Mouse (Mus musculus): Measurements from ENCODE around the gene Tcerg1l.

The Tcerg1l gene

DNA sequence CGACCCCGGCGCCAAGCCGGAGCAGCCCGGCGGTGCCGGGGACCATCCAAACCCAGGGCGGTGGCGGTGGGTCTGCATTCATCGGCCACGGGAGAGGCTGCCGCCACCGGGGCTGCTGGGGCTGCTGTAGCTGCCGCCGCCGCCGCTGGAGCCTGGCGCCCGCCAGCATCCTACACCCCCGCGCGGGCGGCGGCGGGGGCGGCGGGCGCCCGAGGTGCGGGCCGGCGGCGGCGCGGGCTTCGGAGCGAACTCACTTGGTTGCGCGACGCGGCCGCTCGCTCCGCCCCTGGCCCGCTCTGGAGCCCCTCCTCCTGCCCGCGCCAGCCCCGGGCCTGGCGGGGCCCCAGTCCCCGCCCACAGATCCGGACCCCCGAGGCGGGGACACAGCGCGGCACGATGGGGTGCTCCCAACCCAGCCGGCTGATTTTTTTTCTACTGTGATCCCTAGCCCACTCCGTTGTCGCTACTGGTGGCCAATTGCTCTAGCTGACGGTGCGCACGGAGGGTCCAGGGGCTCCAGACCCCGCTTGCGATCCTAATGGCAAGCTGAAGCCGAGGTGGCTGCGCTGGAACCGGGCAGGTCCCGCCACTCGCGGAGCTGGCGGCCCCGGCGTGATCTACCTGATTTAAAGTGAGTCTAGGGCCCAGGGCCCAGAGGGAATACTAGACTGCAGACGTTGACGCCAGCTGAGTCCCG lies at the start of gene Tcerg1l:
Gene Tcerg1l (minus strand): TSS at position 246 of the 697 bp plus-strand sequence.
- DNase-seq (ENCODE audit: low spot score in 2 of 2), result peak; percentile 28 to 36

- no peak for DNase-seq (ENCODE audit: low spot score in 2 of 2)
These were observed 44.6 kb upstream of the Tcerg1l start for GRCm38 (mm10) chr7:138442096-138442495.

- no peak for DNase-seq (ENCODE audit: low spot score in 2 of 2)
These were observed 35.0 kb upstream of the Tcerg1l start for GRCm38 (mm10) chr7:138432541-138432940.

DNA sequence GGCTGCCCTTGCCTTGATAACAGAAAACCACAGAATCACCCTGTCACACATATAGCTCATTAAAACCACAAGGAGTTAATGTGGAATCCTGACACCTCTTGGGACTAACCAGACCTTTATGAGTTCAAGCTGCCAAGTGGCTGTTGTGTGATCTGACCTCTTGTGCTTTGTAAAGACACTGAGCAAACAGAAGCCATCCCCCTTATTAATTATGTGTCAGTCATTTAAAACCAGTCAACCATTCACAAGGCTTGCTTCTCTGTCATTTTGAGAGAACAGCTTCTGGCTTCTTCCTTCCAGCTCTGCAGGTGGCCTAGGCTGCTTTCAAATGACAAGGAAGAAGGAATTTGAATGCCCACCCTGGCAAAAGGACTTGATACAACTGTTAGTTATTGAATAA lies 33.9 kb upstream of the Tcerg1l start:
- no peak for DNase-seq (ENCODE audit: low spot score in 2 of 2)

- DNase-seq (ENCODE audit: low spot score in 2 of 2), result no peak
These were observed 32.4 kb upstream of the Tcerg1l start for GRCm38 (mm10) chr7:138429916-138430315.

DNA sequence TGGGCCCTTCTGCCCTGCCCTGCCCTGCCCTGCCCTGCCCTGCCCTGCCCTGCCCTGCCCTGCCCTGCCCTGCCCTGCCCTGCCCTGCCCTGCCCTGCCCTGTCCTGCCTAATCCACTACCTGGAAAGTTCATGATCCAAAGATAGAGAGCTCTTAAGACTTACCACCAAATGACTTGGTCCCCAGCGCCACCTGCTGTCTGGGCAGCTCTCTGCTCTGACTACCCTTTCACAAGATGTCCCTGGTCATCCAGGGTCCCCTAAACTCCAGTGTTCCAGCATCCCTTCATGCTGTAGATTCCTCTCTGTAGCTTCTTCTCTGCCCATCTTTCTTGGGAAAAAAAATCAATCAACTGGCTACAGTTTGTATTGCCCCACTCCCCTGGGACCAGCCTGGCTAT lies 31.3 kb upstream of the Tcerg1l start:
- DNase-seq (ENCODE audit: low spot score in 2 of 2), result peak in 1 of 2 experiments; percentile 28

- no peak for DNase-seq (ENCODE audit: low spot score in 2 of 2)
These were observed 29.9 kb upstream of the Tcerg1l start for GRCm38 (mm10) chr7:138427441-138427840.

DNA sequence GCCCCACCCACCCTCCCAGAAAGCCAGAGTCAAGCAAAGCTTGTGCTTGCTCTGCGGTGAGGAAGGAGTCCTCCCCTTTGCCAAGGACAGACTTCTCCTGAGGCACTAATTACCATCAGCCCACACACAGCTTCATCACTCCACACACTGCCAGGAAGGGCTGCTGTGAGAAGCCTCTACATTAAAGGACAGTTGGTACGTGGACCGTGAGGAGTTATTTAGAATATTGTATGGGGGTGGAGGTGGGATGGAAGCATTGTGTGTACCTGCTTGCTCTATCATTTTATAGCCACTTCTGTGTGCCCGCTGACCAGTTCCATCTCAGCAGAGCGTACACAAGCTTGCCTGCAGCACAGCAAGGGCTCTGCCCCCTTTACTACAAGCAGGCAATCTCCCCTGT lies 16.0 kb upstream of the Tcerg1l start:
- no peak for DNase-seq (ENCODE audit: low spot score in 2 of 2)

DNA sequence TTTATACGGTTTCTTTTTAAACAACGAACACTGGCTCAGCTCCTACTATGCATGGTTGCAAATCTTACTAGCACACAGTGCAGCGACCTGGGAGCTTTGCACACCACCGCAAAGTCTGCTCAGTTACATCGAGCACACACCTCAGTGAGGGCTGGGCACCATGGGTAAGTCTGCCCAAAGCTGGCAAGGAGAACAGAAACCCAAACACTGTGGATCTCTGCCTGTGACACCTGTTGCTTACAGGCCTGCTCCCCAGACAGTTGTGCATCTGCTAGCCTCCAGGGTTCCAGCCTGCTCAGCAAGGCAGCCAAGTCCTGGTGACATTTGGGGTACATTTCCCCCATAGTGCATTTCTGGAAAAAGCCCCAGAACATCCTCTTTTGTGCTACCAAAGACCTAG lies 4.1 kb upstream of the Tcerg1l start:
- no peak for DNase-seq (ENCODE audit: low spot score in 2 of 2)

- DNase-seq (ENCODE audit: low spot score in 2 of 2), result no peak
These were observed 3.2 kb upstream of the Tcerg1l start for GRCm38 (mm10) chr7:138400506-138401272.

GRCm38 (mm10) chr7:138398182-138398793 lies 758 bp upstream of the Tcerg1l start:
- peak; percentile 90 to 91 for DNase-seq (ENCODE audit: low spot score in 2 of 2)

GRCm38 (mm10) chr7:138396863-138397484 lies 556 bp downstream of the Tcerg1l start:
- peak in 1 of 2 experiments; percentile 38 for DNase-seq (ENCODE audit: low spot score in 2 of 2)

DNA sequence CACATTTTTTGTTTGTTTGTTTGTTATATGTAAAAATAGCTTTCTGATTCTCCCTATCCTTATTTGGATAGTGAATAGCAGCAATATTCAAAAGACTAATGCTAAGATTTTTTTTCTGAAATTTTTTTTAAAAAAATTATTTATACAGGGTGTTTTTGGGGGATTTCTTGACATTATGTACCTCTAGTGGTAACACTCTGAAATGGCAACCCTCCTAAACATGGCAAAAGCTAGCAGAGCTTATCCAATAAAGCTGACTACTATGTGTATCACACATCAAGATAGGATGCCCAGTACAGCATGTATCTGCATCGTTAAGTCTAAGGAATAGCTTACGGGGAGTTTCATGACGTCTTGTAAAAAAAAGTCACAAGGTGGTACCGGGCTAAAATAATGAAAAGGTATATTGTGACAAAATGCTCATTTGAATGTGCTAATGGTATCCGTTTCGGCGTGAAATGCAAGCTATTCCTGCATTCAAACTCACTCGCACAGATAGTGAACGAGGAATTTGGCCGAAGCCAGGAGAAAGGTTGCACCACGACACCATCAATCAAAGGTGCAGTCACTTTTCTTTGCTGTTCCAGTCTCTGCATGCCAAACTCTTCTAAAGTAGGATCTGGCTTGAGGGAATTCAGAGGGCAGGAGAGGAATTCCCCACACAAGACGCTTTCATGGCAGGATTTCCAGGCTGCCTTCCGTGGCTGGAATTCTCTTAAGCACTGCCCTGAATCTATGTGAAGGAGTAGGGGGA lies 1.2 kb downstream of the Tcerg1l start:
- no peak for DNase-seq (ENCODE audit: low spot score in 2 of 2)

DNA sequence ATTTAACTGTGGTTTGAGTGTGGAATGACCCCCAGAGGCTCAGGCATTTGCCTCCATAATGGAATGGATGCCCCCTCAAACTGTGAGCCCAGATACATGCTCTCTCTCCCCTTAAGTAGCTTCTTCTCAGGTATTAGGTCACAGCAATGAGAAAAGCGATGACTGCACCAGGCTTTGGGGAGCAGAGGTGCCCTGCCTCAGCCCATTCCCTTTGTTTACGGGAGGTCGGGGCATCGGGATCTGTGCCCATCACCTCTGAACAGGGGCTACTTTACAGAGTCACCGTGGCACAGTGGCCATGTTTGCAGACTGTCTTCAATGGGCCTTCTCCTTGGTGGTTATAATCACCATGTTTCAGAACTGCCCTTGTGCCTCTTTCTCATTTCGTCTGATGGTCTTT lies 7.6 kb downstream of the Tcerg1l start:
- DNase-seq (ENCODE audit: low spot score in 2 of 2), result no peak

DNA sequence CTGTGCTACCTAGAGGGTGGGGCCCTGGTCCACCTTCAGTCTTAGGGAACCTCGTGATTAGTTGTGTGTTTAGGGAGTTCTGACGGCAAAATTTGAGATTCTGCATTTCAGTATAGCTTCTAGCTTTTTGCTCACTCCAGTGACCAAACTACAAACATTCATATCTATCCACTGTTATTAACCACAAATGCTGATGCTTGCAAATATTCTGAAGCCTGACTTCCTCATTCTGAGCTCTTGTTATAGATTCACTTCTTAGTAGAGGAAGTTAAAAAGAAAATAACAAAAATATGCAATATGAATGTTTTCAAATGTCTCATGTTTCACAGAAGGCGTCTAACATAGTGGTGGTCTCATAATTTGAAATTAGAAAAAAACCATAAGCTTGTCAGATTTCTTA lies 8.5 kb downstream of the Tcerg1l start:
- no peak for DNase-seq (ENCODE audit: low spot score in 2 of 2)

- DNase-seq (ENCODE audit: low spot score in 2 of 2), result no peak
These were observed 18.3 kb downstream of the Tcerg1l start for GRCm38 (mm10) chr7:138379221-138379620.

DNA sequence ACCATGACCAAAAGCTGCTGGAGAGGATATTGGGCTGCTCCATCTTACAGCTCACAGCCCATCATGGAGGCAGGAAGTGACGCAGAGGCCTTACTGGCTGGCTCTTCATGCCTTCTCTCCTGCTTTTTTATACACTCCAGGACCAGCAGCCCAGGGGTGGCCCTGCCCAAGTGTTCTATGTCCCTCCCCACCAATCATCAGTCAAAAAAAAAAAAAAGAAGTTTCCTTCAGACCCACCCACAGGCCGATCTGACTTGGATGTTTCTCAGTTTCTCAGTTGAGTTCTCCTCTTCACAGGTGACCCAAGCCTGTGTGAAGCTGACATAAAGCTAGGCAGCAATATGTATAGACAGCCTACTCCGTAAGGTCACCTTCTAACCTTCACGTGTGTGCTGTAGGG lies 19.0 kb downstream of the Tcerg1l start:
- DNase-seq (ENCODE audit: low spot score in 2 of 2), result no peak

DNA sequence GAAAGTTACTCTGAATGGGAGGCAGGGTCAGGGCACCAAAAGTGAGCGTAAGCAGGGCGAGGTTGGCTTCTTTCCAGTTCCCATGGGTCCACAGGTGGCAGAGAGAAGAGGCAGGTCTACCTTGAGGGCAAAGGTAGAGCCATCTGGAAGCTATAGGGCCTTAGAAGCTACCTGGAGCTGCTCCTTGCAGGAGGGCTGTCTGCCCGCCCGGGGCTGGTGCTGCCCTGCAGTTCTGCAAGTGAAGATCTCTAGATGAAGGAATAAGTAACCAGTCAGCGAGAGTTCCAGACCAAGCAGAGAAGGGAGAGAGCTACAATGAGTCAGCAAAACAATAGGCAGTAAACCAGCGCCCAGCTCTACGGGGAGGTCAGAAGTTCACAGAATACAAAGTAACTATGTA lies 22.0 kb downstream of the Tcerg1l start:
- no peak for DNase-seq (ENCODE audit: low spot score in 2 of 2)

DNA sequence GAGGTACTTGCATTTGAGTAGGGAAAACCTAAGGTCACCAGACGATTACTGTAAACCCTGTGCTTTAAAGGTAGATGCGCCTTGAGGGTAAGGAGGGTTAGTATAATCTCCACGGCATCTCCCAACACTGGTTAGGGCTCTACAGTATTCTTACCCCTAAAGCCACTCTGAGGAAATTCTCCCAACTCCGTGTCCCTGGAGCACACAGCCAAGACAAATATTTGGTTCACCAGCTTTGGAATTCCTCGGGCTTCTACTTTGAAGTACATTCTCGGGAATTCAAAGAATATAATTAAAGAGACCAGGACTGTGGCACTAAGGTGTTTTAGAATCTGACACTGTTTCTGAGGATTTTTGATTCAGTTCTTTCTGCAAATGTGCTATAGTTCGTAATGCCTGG lies 23.2 kb downstream of the Tcerg1l start:
- DNase-seq (ENCODE audit: low spot score in 2 of 2), result no peak

- DNase-seq (ENCODE audit: low spot score in 2 of 2), result no peak
These were observed 24.0 kb downstream of the Tcerg1l start for GRCm38 (mm10) chr7:138373530-138373929.

DNA sequence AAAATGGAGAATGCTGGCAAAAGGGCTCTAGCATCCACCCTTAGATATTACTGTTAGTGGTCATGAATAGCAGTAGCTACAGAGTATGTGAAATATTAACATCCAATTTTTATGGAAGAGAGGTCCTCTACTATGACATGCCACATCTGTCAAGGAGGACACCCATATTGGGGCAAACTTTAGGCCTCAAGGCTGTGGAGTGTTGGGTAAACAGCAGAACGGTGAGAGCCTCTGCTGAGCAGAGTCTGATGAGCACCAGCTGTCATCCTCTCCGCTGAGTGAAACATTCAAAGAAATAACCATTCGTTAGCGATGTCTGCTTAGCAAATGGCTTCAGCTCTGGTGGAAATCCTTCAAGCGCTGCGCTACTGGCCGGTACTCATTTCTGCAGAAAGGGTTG lies 30.0 kb downstream of the Tcerg1l start:
- no peak for DNase-seq (ENCODE audit: low spot score in 2 of 2)

DNA sequence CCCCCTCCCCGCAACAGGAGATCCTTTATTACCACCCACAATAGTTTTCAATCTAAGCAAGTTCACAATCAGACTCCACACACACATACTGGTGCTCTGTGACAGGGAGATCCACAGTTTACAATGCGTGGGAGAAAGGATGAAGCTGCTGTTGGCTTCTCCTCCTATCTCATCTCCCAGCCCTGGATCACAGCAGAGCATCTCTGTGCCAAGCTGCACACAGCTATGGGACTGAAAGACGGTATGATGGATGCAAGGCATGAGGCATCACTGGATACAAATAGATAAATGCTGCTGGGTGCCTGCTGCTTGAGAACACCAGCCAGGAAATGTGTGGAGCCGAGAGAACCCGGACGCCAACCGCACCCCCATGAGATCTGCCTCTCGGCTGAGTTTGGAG lies 32.0 kb downstream of the Tcerg1l start:
- DNase-seq (ENCODE audit: low spot score in 2 of 2), result no peak
